Mouse (Mus musculus) thymus, adult 2 months (tissue): ENCODE results near the gene Tnfsfm13. TPM values are rescaled to one million over a fixed set of nuclear protein-coding genes. Genes with fewer than 3 reads are reported as not detected.
A peak's percentile ranks its signal among the peaks of the same experiment; 100 is the strongest.

Experiments used
- DNase-seq: peaks from one replicate; pipeline ENCODE4 v3.0.0; 2021
- H3K27ac ChIP-seq: fragments of 200-500 bp; 2 replicates; pipeline ENCODE4 v1.5.1; 2012; ENCODE audit warnings: low read length, control low read depth; ENCODE audit not compliant: control insufficient read depth, insufficient read depth
- H3K27me3 ChIP-seq: fragments of 200-500 bp; 2 replicates; pipeline ENCODE4 v1.6.1; 2012; ENCODE audit warnings: mild to moderate bottlenecking, low read length, moderate library complexity, mixed read lengths; ENCODE audit not compliant: control insufficient read depth, insufficient read depth
- H3K36me3 ChIP-seq: fragments of 200-500 bp; 2 replicates; pipeline ENCODE4 v1.6.1; 2012; ENCODE audit warnings: mild to moderate bottlenecking, low read length, moderate library complexity; ENCODE audit not compliant: control insufficient read depth, insufficient read depth
- H3K4me1 ChIP-seq: fragments of 200-500 bp; replicated peaks from 2 replicates; pipeline ENCODE4 v1.6.1; 2012; ENCODE audit warnings: low read length; ENCODE audit not compliant: control insufficient read depth, insufficient read depth
- H3K4me3 ChIP-seq: fragments of 200-500 bp; 2 replicates; pipeline ENCODE4 v1.5.1; 2012; ENCODE audit warnings: mild to moderate bottlenecking, low read length, control low read depth, moderate library complexity; ENCODE audit not compliant: control insufficient read depth, insufficient read depth
- CTCF ChIP-seq: fragments of 200-500 bp; IDR thresholded peaks from 2 replicates; pipeline ENCODE4 v1.5.1; 2012; ENCODE audit warnings: mild to moderate bottlenecking, control low read depth, low read length, moderate library complexity, borderline replicate concordance; ENCODE audit not compliant: control insufficient read depth, poor library complexity, insufficient read depth; ENCODE audit errors: extremely low read depth
- POLR2A ChIP-seq: fragments of 200-500 bp; IDR thresholded peaks from 2 replicates; pipeline ENCODE4 v1.6.1; 2012; ENCODE audit warnings: mild to moderate bottlenecking, low read length, control low read depth, moderate library complexity; ENCODE audit not compliant: control insufficient read depth, poor library complexity, insufficient read depth; ENCODE audit errors: extremely low read depth
- WGBS: fragments of 180-500 bp; shearing (Covaris S2); methylation state at CpG from one replicate; pipeline ENCODE4 v1.1.7; 2018; 5-methylcytosine and 5-hydroxymethylcytosine counted together
- polyA plus RNA-seq: library from polyadenylated mRNA; depleted of rRNA; stranded (reverse); fragments of >200 nt; gene quantifications from 2 replicates; pipeline ENCODE4 v1.2.3, GENCODE M21; 2012

Gene Tnfsfm13
- polyA plus RNA-seq, 1 experiment: 2.7 TPM

DNA sequence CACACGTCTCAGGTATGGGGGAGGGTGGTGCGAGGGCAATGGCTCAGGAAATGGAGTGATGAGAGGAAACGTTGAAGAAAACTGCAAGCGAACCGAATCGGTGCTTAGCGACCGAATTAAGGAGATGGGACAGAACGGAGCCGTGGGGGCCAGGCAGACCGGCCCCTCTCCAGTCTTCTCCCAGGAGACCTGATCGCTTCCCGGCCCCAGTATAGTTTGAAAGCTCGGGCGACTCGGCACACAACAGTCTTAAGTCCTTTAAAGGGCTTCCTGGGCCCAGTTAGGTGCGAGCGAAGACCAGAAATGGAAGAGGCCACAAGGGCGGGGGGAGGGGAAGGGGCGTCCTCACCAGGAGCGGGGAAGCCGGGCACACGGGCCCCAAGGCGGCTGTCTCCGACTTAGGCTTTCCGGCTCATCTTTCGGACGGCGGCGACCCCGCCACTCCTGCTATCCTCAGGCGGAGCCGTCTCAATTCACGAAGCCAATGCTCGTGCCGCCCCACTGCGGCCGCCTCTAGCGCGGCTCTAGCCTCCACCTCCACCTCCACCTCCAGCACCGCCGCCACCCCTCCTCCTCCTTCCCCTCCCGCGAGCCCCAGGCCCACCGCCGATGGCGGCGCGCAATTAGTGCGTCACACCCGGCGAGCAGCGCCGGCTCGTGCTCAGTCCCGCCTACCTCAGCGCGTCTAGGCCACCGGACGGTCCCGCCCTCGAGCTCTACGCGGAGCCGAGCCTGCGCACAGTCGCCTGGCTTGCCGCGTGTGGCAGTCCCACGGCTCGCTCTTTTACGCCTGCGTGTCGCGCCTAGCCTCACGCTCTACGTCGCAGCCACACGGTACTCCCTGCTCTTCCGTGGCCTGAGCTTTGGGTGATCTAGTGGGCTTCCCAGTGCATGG, 14.3 kb downstream of the Tnfsfm13 start, which contains the start of gene Senp3:
Gene Senp3, minus strand, starts transcription at position 771 of the 895 bp plus-strand sequence.
- WGBS: under 1% methylated on average over 80 of the region's 80 CpGs
- DNase-seq: peak; percentile 97
- peak within 1 kb of the TSS; percentile 58 for H3K4me3 ChIP-seq
- peaks cover 12% of the 10 kb centered on the region for H3K36me3 ChIP-seq
- no peaks in the 10 kb centered on the region for H3K27me3 ChIP-seq
- peaks cover 7% of the 10 kb centered on the region for H3K4me1 ChIP-seq
- TF ChIP-seq POLR2A (peak; percentile 53; the same call in 1 of the 2 replicates), CTCF (0 out of 2 replicates have a peak, but pooled peaks have one; percentile 22)
- H3K27ac ChIP-seq: peak within 1 kb of the TSS; percentile 39

DNA sequence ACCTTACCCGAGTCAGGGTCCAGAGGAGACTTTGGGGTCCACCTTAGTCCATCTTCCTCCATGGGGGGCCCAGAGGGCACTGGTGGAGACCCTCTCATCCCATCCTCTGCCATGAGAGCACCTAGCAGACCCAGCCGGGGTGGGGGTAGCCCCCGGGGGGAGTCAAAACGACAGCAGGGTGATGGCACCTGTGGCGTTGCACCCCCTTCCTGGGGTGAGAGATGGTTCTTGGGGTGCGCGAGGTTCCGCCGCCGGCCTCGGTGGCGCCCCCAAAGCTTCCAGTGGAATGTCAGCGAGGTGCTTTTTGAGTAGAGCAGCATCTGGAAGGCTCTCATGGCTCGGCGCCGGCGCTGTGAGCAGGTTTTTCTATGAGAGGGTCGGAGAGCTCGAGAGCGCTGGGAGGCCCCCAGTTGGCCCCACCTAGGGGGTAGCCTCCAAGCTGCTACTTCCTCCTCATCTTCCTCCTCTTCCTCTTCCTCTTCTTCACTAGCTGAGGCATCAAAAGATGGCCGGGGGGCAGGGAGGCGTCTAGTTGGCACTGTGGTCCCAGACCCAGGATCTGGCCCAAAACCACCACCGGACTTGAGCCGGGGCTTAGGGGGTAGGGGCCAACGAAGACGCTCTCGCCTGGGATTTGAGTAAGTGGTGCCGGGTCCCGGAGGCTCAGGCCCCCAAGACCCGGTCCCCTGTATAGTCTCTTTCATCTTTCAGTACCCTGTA, 15.6 kb downstream of the Tnfsfm13 start:
- H3K4me1 ChIP-seq: peaks cover 9% of the 10 kb centered on the region
- no peak overlapping the region for H3K4me3 ChIP-seq

DNA sequence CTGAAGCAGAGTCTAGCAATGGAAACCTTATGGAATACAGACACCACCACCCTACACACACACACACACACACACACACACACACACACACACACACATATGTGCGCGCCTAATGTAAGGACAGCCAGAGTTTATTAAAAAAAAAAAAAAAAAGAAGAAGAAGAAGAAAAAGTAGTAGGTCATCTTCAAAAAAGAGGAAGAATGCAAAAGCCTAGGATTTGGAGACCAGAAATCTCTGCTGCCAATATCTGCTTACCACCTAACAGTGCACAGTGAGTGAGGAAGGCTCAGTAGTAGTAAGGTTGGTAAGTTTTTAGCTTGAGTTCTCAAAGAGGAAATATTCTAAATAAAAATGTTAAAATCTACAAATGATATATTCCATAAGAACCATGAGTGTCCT, 16.8 kb downstream of the Tnfsfm13 start:
- Histone ChIP-seq H3K27ac (no peak overlapping the region), H3K36me3 (peaks cover 19% of the 10 kb centered on the region), H3K4me3 (no peak overlapping the region), H3K27me3 (no peaks in the 10 kb centered on the region), H3K4me1 (peaks cover 9% of the 10 kb centered on the region)
- WGBS: 100% methylated on average over 2 of the region's 2 CpGs
- DNase-seq: no peak
- TF ChIP-seq POLR2A (no peak), CTCF (no peak)

More for the DNA sequence above, 15.6 kb downstream of the Tnfsfm13 start:
- TF ChIP-seq POLR2A (no peak), CTCF (no peak)
- peaks cover 16% of the 10 kb centered on the region for H3K36me3 ChIP-seq
- no peak overlapping the region for H3K27ac ChIP-seq
- 94% methylated on average over 30 of the region's 30 CpGs for WGBS
- H3K27me3 ChIP-seq: no peaks in the 10 kb centered on the region
- no peak for DNase-seq

DNA sequence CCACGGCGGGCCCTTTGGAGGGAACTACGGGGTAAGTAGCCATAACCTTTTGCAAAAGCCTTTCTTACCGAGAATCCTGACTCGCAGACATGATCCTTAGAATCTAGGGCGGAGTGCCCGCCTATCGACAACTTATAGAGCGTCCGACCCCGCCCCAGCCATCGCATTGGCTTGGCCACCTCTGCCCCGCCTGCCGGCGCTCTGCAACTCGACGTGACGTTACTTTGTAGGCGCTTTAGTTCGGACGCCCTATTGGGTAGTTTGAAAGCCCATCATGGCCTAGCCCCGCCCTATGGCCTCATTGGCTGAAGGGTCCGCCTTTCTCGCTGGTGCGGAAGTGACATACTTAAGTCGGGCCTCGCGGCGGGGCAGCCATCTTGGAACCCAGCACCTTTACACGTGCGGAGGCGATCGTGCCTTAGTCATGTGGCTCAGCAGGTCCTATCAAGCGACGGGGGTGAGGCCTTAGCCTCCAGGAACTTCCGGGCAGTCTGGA, 23.6 kb downstream of the Tnfsfm13 start, which contains the start of gene Eif4a1:
Gene Eif4a1, minus strand, starts transcription at position 213 of the 496 bp plus-strand sequence.
- peak; percentile 85 for TF ChIP-seq POLR2A
- TF ChIP-seq CTCF: peak; percentile 54
- peak; percentile 100 for DNase-seq
- peaks cover 47% of the 10 kb centered on the region for H3K36me3 ChIP-seq
- no peaks in the 10 kb centered on the region for H3K27me3 ChIP-seq
- peaks cover 2% of the 10 kb centered on the region for H3K4me1 ChIP-seq
- peak within 1 kb of the TSS; percentile 87 for H3K27ac ChIP-seq
- under 1% methylated on average over 36 of the region's 36 CpGs for WGBS
- peak within 1 kb of the TSS; percentile 96 for H3K4me3 ChIP-seq

DNA sequence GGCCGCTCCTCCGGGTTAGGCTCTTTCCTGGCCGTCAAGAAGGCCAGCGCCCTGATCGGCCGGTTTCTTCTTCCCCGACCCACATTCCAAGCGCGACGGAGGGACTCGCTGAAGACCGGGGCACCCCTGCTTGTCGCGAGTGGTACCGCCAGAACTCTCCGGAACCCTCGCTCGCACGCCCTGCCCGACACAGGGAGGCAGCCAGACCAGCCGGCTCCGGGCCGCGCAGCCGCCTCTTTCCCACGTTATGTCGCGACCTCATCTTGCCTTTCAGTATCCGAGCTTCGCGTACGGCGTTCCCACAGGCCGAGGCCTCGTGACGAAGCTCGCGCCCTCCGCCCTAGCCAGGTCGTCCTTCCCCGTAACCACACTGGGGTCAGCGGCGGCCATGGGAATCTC, 24.2 kb downstream of the Tnfsfm13 start:
- H3K27ac ChIP-seq: peak overlapping the region; percentile 87
- peaks cover 2% of the 10 kb centered on the region for H3K4me1 ChIP-seq
- no peak for DNase-seq
- no peaks in the 10 kb centered on the region for H3K27me3 ChIP-seq
- TF ChIP-seq POLR2A: no peak
- no peak for TF ChIP-seq CTCF
- 0% methylated on average over 43 of the region's 43 CpGs for WGBS
- H3K4me3 ChIP-seq: peak overlapping the region; percentile 96
- H3K36me3 ChIP-seq: peaks cover 49% of the 10 kb centered on the region
